In the genomic region with DNA sequence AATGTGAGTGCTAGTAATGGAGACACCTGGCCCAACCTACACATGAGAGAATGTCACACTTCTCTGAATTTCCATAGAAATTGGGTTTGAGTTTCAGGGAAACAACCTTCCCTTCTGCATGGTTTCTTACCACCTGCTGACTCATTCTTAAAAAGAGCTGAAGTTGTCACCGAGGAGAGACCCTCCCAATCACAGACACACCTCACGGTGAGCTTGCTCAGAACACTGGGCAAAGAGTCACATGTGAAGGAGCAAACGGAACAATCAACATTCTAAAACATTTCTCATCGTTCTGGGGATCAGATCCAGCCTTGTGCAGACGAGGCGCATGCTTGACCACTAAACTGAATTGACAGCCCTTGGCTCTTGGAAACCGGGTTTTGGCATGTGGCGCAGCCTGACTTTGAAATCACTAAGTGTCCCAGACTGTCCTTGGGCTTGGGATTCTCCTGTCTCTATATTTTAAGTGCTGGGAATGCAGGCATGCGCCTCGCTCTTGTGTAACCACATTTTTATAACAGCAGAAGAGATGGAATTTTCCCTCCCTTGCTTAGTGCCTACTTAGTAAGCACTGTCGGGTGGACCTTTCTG, we compare ENCODE assay signal across 16 mouse cellular contexts.
"Had no signal": no experiment of that assay in that cellular context is flagged by ENCODE, and none has a peak within 500 bp of the region (broad histone marks: within the 10 kb centered on the region; RNA-seq: fewer than 3 reads in every experiment).

No protein-coding gene starts in this region.

- H3K9ac ChIP-seq: kidney, embryonic 15.5 days; liver, embryonic 13.5 days; liver, postnatal 0 days; lung, embryonic 15.5 days; neural tube, embryonic 13.5 days had no signal

- H3K36me3 ChIP-seq: kidney, embryonic 15.5 days; liver, embryonic 13.5 days; lung, embryonic 15.5 days; midbrain, embryonic 10.5 days; neural tube, embryonic 13.5 days had no signal

- ATAC-seq: liver, postnatal 0 days; midbrain, embryonic 16.5 days had no signal

- H3K4me3 ChIP-seq: kidney, embryonic 15.5 days; left cerebral cortex, adult 2 months; limb, embryonic 10.5 days; liver, embryonic 13.5 days; lung, embryonic 15.5 days; midbrain, embryonic 10.5 days; neural tube, embryonic 13.5 days had no signal

- H3K4me2 ChIP-seq: kidney, embryonic 15.5 days; liver, embryonic 13.5 days; lung, embryonic 15.5 days; neural tube, embryonic 13.5 days had no signal

- H3K4me1 ChIP-seq: lung, embryonic 15.5 days; midbrain, embryonic 10.5 days; neural tube, embryonic 13.5 days had no signal

- H3K27ac ChIP-seq: kidney, embryonic 15.5 days; left cerebral cortex, adult 2 months; limb, embryonic 10.5 days; liver, embryonic 13.5 days; lung, embryonic 15.5 days; midbrain, embryonic 10.5 days; neural tube, embryonic 13.5 days had no signal

- H3K9me3 ChIP-seq: kidney, embryonic 15.5 days; limb, embryonic 10.5 days; liver, embryonic 13.5 days; lung, embryonic 15.5 days; midbrain, embryonic 10.5 days; neural tube, embryonic 13.5 days had no signal

- DNase-seq: kidney, adult 18-20 months; kidney, postnatal 14 days; liver, embryonic 13.5 days; liver, postnatal 0 days; retina, postnatal 1 day; right cerebral cortex, postnatal 4 days; spleen, adult 18-20 months; thymus, adult 2 months; thymus, postnatal 25 days had no signal
